Mouse (Mus musculus) c-Kit-positive CD71-positive TER-119-positive erythroid progenitor cells, embryonic 14.5 days (primary cell): ENCODE results near the gene Capn15.

Source experiments
- DNase-seq: peaks from one replicate; pipeline ENCODE4 v3.0.0-alpha.2; 2013; ENCODE audit warnings: low spot score

Gene Capn15

DNA sequence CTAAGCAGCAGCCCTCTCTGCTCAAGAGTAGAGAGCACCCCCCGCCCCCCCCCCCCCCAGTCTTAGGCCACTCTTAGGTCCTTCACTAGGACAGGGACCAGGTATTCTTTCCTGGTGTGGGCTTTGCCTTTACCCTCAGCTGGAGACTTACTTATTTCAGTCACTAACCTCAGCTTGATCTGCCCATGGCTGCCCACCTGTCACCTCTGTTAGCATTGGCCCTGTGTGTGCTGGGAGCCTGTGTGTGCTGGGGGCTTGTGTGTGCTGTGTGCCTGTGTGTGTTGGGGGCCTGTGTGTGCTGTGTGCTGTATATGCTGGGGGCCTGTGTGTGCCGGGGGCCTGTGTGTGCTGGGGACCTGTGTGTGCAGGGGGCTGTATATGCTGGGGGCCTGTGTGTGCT, 30.9 kb downstream of the Capn15 start:
- no peak for DNase-seq

DNA sequence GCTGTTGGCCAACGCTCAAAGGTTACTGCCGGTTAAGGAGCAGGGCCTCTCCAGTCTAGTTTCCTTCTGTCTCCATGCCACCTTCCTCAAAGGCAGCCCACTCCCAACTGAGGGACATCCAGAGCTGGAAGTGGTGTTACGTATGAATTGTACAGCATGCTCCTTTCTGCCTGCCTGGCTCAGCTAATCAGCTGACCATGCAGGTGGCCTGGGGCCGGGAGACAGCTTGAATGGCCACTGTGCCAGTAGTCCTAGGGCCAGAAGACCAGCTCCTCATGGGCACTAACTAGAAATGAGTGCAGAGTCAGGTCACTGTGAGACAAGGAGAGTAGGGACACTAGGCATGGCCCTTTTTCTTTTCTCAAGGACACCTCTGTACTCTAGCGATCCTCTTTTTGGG, 32.4 kb downstream of the Capn15 start:
- no peak for DNase-seq

DNA sequence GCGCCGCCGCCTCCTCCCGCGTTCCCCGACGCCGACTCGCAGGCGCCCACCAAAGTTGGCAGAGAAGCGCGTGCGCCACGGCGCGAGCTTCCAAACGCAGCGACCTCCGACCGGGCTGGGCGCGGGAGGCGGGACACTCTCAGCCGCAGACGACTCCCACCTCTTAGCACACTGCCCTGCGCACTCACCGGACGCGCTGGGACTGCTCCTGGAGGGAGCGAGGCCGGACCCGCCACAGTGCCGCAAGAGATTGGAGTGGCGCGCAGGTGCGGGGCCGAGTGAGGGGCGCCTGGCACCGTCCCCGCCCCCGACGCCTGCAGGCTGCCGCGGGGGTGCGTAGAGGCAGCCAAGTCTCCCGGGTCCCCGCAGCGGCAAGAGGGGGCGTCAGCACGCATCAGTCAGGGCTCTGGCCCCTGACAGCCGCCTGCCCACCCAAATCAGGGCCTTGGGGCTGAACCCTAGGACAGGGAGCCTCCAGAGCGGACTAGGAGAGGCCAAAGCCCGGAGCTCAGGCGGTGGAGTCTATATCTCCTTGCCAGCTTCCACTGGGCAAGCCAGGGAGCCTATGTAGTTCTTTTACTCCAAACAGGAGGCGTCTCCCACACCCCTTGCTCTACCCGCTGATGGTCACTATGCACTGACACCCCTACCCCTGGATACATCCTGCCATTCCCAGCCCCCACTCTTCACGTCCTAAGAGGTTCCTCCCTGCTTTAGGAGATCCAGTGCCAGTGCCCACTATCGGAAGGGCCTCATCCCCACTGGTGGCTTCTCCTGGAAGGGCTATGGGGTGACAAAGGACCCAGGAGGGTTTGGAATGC, 33.6 kb downstream of the Capn15 start, which contains the start of gene A930017K11Rik:
Gene A930017K11Rik (minus strand): TSS at position 763 of the 821 bp plus-strand sequence.
- no peak for DNase-seq

DNA sequence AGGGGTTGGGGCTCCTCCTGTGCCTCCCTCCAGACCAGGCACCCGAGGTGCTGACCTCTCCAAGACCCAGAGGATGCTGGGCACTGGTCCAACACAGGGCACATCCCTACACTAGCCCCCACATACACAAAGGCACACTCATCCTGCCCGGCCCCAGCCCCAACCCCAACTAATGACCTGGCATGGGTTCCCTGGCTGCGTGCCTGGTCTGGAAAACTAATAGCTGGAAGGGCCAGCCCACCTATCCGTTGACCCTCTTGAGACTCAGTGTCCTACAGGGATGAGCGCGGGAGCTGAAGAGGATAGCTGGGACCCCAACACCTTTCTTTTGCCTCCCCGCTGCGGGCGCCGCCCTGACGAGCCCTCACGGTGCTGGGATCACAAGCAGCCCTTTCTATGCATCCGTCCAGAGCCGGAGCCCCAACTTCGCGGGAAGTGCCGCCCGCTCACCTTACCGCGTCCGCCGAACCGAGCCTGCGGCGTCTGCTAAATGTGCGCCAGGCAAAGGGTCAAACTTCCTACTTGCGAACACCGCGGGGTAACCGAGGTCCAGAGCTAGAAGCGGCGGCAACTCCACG, 34.3 kb downstream of the Capn15 start:
- no peak for DNase-seq

DNA sequence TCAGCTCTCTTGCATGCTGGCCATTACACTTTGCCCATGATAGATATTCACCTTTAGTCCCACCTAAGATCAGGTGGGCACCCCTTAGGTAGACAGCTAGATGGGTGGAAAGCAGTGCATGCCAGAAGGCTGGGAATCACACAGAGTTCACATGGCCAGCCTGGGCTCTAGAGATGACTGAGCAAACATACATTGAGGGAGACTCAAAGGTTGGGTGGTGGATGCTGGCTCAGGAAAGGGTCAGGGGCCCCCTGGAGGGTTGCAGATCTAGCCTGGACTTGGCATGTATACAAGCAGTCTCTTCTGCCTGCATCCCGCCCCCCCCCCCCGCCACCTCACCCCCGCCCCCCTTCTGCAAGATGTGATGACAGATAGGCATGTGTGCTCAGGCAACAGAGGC, 34.9 kb downstream of the Capn15 start:
- DNase-seq = no peak

DNA sequence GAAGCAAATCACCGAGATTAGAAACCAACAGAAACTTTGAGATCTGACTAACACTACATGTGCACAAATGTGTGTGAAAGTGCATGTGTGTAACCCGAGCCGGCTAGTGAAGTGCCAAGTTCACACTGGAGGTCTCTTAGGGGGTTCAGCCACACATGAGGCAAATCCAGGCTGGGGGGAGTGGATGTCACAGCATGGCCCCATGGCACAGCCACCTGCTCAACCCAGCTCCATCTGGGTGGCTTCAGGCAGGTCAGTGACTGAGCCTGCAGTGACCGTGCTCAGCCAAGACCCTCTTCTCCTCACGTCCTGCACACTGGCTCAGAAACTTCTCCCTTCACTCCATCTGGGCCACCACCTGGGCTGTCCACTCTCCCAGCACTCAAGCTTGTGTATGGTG, 35.6 kb downstream of the Capn15 start:
- DNase-seq = no peak

DNA sequence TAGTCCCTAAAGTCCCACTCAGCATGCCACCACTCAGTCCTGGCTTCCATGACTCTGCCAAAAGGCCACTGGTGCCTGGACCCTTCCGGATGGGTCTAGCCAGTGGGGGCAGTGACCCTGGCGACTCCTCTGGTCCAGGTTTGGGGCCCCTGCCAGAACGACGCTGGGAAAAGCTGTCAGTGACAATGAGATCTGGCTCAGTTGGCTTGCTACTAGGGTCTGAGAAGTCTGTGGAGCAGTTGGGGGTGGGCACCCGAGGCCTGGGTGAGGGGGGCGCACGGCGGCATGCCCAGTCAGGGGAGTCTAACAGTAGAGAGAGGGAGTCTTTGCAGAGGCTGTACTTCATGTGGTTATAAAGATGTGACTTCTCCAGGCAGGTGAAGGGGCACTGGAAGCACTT, 37.5 kb downstream of the Capn15 start:
- DNase-seq = no peak

DNA sequence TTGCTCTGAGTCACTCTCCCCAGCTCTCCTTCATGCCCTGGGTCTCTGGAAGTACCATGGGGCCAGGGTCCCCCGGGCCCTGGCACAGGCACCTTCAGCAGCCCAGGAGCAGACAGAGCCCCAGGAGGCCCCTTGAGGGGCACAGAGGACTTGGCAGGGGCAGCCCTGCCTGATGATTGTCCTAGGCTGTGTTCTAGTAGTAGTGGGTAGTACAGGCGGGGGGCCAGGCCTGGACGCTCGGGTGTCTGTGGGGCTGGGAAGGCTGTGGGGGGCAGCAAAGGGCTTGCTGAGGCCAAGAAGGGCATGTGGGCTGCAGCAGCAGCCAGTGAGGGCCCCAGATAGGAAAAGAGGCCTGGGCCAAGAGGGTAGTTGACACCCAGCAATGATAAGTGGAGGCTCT, 38.0 kb downstream of the Capn15 start:
- no peak for DNase-seq

DNA sequence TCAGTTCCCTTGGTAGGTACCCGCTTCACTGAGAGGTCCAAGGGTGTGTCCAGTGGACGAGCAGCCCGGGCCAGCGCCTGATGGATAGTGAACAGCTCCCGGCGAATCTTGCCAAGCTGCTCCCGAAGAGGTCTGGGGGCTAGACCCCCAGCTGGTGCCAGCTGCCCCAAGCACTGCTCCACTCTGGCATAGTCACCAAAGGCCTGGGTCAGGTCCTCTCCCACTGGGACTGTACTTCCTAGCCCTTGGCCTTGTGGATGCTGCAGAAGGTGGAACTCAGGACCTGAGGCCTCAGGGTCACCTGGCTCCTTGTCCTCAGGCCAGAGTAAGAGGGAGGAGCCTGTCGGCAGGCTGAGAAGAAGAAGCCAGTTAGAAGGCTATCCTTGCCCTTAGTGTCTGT, 38.7 kb downstream of the Capn15 start:
- DNase-seq = no peak

DNA sequence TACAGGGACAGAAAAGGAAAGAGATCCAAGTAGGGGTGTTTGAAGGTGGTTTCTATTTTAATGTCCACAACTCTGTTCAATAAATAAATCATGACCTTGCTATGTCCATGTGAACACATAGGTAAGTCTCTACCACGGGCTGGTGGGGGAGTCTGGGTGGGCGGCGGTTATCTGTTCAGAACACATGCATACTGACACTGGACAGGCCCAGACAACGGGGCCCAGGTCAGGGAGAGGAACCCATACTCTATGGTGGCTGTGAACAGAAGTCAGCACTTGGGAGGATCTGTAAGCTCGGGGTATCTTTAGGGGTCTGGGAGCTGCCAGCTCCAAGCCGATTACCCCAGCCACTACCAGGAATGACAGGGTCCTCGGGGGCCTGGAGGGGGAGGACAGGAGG, 39.2 kb downstream of the Capn15 start:
- no peak for DNase-seq

DNA sequence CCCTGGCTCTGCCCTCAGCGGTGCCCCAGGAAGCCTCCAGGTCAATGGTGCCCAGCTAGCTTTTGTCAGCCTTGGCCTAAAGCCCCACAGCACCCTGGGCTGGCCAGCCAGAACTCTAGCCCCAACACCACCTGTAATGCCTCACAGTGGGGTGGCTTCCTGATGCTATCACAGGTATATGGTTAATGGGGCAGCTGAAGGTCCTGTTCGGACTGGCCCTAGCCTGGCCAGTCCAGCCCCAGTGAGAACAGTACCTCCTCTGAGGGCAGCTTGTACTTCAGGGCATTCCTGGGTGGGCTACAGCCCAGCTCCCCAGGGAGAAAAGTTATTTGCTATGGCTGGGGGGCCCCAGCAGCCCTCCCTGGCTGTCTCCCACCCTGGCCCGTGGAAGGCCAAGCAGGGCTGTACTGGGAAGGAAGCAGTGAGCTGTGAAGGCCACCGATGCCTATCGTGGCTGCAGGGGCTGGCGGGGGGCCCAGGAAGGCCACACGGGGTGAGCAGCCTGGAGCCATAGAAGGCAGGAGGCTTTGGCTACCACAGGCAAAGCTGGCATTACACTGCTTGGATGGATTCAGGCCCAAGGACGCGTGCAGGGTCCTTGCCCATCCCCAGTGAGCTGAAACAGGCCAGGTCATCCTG, 40.0 kb downstream of the Capn15 start:
- DNase-seq = no peak

DNA sequence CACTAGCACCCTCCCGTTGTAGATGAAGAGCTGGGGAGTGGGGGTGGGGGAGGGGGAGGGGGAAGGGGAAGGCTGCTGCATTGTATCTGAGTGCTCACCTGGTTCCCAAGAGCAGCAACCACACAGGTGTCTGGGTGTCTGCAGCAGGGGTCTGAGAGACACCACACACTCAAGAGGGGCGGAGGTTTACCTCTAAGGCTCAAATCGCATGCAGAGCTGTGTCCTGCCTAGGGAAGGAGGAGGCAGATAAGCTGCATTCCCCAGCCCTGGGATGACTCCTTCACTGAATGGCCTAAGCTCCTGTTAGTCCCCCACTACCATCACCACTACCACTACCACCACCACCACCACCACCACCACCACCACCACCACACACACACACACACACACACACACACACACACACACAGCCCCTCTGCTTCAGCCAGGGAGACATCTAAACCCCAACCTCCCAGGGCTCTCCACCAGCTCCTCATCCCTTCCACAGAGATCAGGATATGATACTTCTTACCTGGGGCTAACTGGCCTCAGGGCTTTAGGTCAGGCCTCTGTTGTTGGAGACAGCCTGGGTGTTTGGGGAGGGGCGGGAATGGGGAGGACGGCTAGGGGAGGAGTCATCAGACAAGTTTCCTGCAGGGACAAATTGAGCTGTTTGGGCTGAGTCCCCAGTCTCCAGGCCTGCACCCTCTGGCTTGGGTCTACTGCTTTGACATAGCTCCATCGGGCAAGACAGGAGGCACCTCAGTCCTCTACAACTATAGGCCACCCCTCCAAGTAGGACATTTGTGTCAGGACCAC, 41.0 kb downstream of the Capn15 start, which contains the start of the genes Pigq and Nhlrc4:
Gene Pigq (minus strand): TSS at position 571 of the 798 bp plus-strand sequence.
Gene Nhlrc4 (minus strand): TSS at position 596 of the 798 bp plus-strand sequence.
- no peak for DNase-seq

DNA sequence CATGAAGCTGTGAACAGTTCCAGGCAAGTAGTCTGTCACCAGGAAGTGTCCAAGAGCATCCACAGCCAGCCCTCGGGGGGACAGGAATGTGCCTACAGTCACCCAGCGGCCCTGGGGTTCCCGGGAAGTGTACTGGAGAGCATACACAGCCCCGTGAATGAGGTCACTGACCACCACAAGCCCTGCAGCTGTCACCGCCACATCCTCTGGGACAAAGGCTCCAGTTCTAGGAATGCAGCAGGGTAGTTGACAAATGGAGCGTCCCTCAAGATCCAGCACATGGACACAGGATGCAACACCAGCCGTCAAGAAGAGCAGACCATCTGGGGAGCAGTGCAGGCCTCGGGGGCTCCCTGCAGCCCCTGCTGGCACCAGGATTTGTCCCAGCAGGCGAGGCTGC, 41.8 kb downstream of the Capn15 start:
- DNase-seq = no peak

DNA sequence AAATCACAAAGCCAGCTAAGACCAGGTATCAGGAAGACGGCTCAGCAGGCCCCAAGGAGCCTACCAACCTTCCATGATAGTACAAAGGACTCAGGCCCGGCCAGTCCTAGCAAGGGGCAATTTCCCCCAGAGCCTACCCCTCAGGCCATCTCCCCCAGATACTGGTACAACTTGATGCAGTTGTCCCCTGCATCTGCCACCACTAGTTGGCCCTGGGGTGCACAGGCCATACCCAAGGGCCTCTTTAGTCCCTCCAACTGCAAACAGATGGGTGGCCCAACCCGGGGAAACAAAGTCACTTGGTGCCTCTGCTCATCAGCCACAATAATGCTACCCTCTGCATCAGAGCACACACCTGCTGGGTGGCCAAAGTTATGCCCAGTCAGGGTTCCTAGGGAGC, 42.4 kb downstream of the Capn15 start:
- DNase-seq = no peak

DNA sequence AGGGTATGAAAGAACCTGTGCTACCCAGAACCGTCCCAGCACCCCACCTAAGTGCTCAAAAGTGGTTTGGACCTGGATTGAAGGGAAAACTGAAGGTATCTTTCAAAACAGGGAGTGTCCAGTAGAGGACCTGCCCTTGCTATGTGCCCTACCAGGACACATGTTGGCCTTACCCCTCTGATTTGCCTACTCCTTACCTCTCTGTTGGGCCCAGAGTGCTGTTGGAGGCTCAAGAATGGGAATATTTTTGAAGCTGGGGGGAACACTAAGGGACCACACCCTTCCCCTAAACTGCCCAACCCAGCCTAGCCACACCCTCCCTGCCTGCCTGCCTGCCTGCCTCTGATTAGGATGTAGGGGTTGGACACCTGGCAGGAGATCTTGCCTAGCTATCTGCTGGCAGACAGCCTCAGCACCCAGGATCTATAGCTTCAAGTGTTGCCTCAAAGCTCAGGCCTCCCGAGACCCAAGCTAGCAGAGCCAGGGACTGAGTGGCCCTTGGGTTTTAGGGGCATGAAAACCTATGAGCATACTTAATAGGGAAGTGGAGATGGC, 42.9 kb downstream of the Capn15 start:
- DNase-seq = peak; percentile 91

DNA sequence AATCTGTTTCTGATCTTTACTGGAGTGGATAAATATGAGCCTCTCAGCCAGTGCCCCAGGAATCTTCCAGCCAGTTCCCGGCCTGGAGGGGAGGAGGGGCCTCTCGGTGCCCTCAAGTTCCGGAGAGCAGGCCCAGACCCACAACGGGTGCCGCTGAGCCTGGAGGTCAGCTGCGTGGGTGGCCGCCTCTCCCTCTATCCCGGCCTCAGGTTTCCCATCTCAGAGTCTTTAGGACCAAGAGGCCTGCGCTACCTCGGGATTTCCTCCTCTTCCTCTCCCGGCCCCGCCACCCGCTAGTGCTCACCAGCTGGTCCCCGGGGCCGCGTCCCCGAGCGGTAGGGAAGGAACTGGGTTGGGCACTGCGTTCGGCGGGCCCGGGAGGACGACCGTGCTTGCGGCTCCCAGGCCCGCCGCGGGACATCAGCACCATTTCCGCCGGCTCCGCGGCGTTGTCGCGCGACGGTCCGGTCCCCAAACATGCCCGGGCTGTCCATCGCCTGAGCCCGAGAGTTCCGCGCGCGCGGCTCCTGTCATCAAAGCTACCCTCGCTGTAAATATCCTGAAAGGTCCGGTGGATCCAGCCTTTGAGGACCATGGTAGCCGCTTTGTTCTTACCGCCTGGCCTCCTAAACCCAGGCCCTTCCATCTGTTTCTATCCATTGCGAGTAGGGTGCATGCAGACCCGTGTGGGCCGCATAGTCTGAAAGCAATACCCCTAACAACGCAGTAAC, 43.9 kb downstream of the Capn15 start:
- DNase-seq = no peak

DNA sequence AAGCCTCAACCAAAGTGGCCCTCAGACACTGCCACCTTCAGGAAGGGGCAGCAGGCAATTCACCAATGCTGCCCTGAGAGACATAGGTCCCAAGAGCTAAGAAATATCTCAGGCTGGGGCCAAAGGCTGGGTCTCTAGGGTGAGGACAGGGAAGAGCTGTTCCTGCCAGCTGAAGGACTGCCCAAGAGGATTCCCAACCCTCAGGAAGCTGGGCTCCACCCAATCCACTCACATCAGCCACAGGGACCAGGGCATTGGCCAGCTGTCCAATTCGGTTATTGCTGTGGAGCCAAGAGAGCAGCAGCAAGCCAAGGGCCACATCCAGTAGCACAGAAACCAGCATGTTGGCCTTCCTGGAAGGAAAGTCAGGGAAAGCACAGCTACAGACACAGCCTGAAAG, 51.1 kb downstream of the Capn15 start:
- DNase-seq = no peak

DNA sequence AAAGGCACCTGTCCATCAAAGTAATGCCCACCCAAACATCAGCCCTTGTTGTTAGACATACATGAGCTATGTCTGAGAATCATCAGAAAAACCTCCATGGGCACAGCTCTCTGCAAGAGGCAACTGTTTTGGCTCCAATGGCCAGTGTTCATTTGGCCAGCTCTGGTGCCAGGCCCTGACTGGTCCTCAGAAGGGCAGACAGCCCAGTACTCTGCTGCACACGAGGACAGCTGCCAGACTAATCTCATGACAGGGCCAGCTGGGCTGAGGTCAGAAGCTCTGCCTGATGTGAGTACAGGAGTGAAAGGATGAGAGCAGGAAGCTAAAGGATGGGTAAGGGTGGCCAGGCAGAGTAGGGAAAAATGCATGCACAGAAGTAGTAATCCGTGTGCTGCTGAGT, 60.2 kb downstream of the Capn15 start:
- DNase-seq = no peak

DNA sequence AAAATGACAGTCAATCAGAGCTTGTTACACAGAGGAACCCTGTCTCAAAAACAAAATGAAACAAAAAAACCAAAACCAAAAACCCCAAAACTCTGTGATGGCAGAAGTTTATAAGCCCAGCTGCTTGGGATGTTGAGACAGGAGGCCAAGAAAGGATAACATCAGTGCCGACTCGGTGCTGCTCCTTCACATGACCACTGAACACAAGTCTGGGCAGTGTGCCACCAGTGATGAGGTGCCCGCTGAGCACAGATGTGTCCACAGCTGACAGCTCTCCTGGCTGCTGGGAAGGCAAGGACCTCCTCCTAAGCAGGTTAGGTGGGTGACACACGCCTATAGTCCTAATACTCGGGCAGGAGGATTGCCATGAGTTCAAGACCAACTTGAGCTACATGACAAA, 63.5 kb downstream of the Capn15 start:
- DNase-seq = no peak

DNA sequence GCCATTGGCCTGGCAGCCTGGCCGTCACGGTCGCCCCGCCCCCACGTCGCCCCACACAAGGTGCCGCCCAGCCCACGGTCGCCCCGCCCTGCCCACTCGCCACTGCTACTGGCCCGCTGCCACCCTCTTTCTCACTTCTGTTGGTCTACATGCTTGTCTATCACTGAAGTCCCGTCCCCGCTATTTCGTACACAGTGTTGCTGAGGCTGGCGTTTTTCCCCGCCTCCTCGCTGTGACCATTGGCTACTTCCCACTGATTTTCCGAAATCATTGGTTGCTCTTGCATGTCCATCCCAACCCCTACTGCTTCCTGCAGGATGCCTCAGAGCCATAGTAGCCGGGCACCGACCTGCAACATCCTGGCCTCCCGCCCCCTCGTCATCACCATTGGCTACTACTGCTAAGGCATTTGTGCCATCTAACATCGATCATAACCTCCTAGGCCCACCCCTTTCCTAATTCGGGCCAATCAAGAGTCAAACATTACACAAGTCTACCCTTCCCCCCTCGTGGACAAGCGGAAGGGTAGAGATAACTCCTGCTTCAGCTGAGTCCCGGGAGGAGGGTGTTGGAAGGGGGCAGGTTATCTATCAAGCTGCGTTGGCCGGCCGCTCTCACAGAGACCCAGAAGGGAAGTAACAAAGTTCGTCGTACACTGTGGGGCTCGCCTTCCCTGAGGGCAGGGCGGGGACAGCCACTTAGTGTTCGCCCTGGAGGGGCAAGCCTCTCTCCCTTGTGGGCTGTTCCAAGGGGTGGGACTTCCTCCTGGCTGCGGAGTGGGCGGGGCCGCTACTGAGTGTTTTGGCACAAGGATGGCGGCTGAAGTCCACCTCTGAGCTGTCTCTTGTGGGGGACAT, 65.6 kb downstream of the Capn15 start:
- DNase-seq = peak; percentile 99
